Mouse (Mus musculus) heart, postnatal 0 days (tissue): ENCODE data around the gene Kbtbd6.

Experiments
- CTCF ChIP-seq: IDR thresholded peaks from 2 replicates; pipeline ENCODE4 v1.5.1; 2016; ENCODE audit warnings: antibody characterized with exemption, control low read depth, low read depth
- EP300 ChIP-seq: IDR thresholded peaks from 2 replicates; pipeline ENCODE4 v1.6.1; 2016; ENCODE audit warnings: antibody characterized with exemption, low read depth

DNA sequence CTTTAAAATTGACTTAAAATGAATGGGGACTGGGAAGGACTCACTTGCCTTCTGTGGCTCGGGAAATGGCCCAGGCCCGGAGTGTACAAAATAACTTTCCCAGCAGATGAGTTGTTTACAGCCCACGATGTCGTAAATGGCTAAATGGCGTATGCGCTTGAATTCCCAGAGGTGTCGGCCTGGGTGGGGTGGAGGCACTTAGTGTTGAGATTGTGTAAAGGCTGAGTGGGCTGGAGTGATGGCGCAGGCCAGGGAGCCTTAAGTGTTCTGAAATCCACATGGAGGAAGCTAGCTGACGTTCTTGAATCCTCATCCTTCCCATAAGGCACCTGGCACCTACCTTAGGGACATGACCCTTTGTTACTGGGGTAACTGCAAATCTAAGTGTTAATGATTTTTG, 36.9 kb downstream of the Kbtbd6 start:
- TF ChIP-seq CTCF (no peak), EP300 (no peak)
